Mouse (Mus musculus): Measurements from ENCODE around the gene Elmo1. TPM values are rescaled to one million over a fixed set of nuclear protein-coding genes. Genes with fewer than 3 reads are reported as not detected.

Elmo1 gene
- polyA plus RNA-seq, 1 experiment from 2014 or later: 10.7 TPM

- Histone ChIP-seq H3K27ac (no peak overlapping the region), H3K27me3 (no peaks in the 10 kb centered on the region), H3K9ac (no peak overlapping the region), H3K9me3 (no peaks in the 10 kb centered on the region), H3K36me3 (no peaks in the 10 kb centered on the region), H3K4me2 (replicated peaks) (no peak overlapping the region), H3K4me3 (no peak overlapping the region), H3K4me1 (no peaks in the 10 kb centered on the region)
- 73% methylated on average over 11 of the region's 11 CpGs for WGBS
- no peak for ATAC-seq (ENCODE audit: low FRiP score, low read depth)
Measured at GRCm38 (mm10) chr13:20231837-20232728, 141.7 kb downstream of the Elmo1 start.

- no peak for ATAC-seq (ENCODE audit: low FRiP score, low read depth)
- 89% methylated on average over 7 of the region's 7 CpGs for whole genome bisulfite sequencing
- no peak overlapping the region for H3K4me2 ChIP-seq (replicated peaks)
Measured at GRCm38 (mm10) chr13:20233707-20234106, 143.3 kb downstream of the Elmo1 start.

DNA sequence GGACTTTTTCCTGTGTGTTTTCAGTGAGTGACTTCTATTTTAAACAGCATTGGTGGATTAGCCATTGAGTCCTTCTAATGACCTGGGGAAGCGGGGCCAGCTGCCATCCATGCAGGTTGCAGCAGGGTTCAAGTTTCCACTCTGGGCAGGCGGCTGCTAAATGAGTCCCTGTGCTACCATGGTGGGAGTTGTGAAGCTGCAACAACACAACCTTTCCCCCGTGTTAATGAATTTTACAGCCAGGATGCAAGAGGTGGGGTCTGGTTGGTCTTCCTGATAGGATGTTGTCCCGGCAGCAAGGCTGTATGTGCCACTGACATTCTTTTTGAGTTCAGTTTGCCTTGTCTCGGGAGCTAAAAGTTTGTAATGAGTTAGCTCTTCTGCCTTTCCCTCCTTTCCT lies 147.2 kb downstream of the Elmo1 start:
- H3K4me3 ChIP-seq: no peak overlapping the region
- no peaks in the 10 kb centered on the region for H3K27me3 ChIP-seq
- no peaks in the 10 kb centered on the region for H3K36me3 ChIP-seq
- 0 out of 2 replicates have a peak, but pooled peaks have one; percentile 19 for ATAC-seq (ENCODE audit: low FRiP score, low read depth)
- no peaks in the 10 kb centered on the region for H3K9me3 ChIP-seq
- no peak overlapping the region for H3K9ac ChIP-seq
- no peak overlapping the region for H3K4me2 ChIP-seq (replicated peaks)
- 38% methylated on average over 5 of the region's 5 CpGs for WGBS
- peaks cover 13% of the 10 kb centered on the region for H3K4me1 ChIP-seq
- H3K27ac ChIP-seq: no peak overlapping the region

More at GRCm38 (mm10) chr13:20233707-20234106, 143.3 kb downstream of the Elmo1 start:
- Histone ChIP-seq H3K4me1 (peaks cover 8% of the 10 kb centered on the region; the same call in 1 of the 2 replicates), H3K9ac (no peak overlapping the region), H3K36me3 (no peaks in the 10 kb centered on the region), H3K27me3 (no peaks in the 10 kb centered on the region), H3K4me3 (no peak overlapping the region), H3K9me3 (no peaks in the 10 kb centered on the region), H3K27ac (no peak overlapping the region)

GRCm38 (mm10) chr13:20238146-20238545 lies 147.8 kb downstream of the Elmo1 start:
- Histone ChIP-seq H3K9me3 (no peaks in the 10 kb centered on the region), H3K4me1 (peaks cover 13% of the 10 kb centered on the region), H3K27me3 (no peaks in the 10 kb centered on the region), H3K9ac (no peak overlapping the region), H3K27ac (no peak overlapping the region), H3K36me3 (no peaks in the 10 kb centered on the region), H3K4me3 (no peak overlapping the region), H3K4me2 (replicated peaks) (no peak overlapping the region)
- no peak for ATAC-seq (ENCODE audit: low FRiP score, low read depth)
- WGBS: 60% methylated on average over 3 of the region's 3 CpGs

- H3K4me1 ChIP-seq: peaks cover 13% of the 10 kb centered on the region
- H3K27ac ChIP-seq: no peak overlapping the region
- H3K27me3 ChIP-seq: no peaks in the 10 kb centered on the region
- H3K9ac ChIP-seq: no peak overlapping the region
- H3K9me3 ChIP-seq: no peaks in the 10 kb centered on the region
- H3K36me3 ChIP-seq: no peaks in the 10 kb centered on the region
- no peak overlapping the region for H3K4me3 ChIP-seq
- H3K4me2 ChIP-seq (replicated peaks): no peak overlapping the region
- 76% methylated on average over 3 of the region's 3 CpGs for WGBS
- no peak for ATAC-seq (ENCODE audit: low FRiP score, low read depth)
Measured at GRCm38 (mm10) chr13:20238743-20239142, 148.3 kb downstream of the Elmo1 start.

- Histone ChIP-seq H3K4me2 (replicated peaks) (no peak overlapping the region), H3K9me3 (no peaks in the 10 kb centered on the region), H3K27ac (no peak overlapping the region), H3K4me1 (0 out of 2 replicates have a peak, but pooled peaks cover 5% of the 10 kb centered on the region), H3K9ac (no peak overlapping the region), H3K4me3 (no peak overlapping the region), H3K36me3 (no peaks in the 10 kb centered on the region), H3K27me3 (no peaks in the 10 kb centered on the region)
- no peak for ATAC-seq (ENCODE audit: low FRiP score, low read depth)
Measured at GRCm38 (mm10) chr13:20250069-20250668, 159.8 kb downstream of the Elmo1 start.

- H3K9ac ChIP-seq: no peak overlapping the region
- H3K9me3 ChIP-seq: no peaks in the 10 kb centered on the region
- H3K27ac ChIP-seq: no peak overlapping the region
- H3K4me3 ChIP-seq: no peak overlapping the region
- WGBS: 79% methylated on average over 6 of the region's 6 CpGs
- H3K36me3 ChIP-seq: no peaks in the 10 kb centered on the region
- H3K4me2 ChIP-seq (replicated peaks): no peak overlapping the region
- H3K4me1 ChIP-seq: 0 out of 2 replicates have a peak, but pooled peaks cover 5% of the 10 kb centered on the region
- no peaks in the 10 kb centered on the region for H3K27me3 ChIP-seq
- no peak for ATAC-seq (ENCODE audit: low FRiP score, low read depth)
Measured at GRCm38 (mm10) chr13:20254911-20255310, 164.5 kb downstream of the Elmo1 start.

DNA sequence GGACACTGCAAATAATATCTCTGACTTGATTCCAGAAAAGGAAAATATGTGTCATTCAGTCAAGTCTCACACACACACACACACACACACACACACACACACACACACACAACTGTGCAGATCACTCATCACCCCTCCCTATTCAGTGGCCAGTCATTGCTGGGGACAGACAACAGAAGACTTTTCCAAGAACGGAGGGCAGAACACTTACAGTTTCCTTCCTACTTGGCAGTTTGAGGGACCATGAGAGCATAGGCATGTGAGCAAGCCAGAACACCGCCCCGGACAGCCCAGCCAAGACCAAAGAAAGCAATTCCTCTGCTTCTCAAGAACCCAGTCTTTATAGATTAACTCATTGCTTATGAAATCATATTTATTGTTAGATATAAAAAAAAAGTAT lies 165.0 kb downstream of the Elmo1 start:
- H3K9ac ChIP-seq: no peak overlapping the region
- no peak overlapping the region for H3K4me3 ChIP-seq
- no peak overlapping the region for H3K27ac ChIP-seq
- no peaks in the 10 kb centered on the region for H3K36me3 ChIP-seq
- H3K4me1 ChIP-seq: 0 out of 2 replicates have a peak, but pooled peaks cover 5% of the 10 kb centered on the region
- no peaks in the 10 kb centered on the region for H3K9me3 ChIP-seq
- 87% methylated on average over 3 of the region's 3 CpGs for WGBS
- ATAC-seq (ENCODE audit: low FRiP score, low read depth): no peak
- no peaks in the 10 kb centered on the region for H3K27me3 ChIP-seq
- no peak overlapping the region for H3K4me2 ChIP-seq (replicated peaks)

GRCm38 (mm10) chr13:20256613-20257012 lies 166.2 kb downstream of the Elmo1 start:
- Histone ChIP-seq H3K27ac (no peak overlapping the region), H3K9me3 (no peaks in the 10 kb centered on the region), H3K36me3 (no peaks in the 10 kb centered on the region), H3K4me2 (replicated peaks) (no peak overlapping the region), H3K4me3 (no peak overlapping the region), H3K4me1 (0 out of 2 replicates have a peak, but pooled peaks cover 5% of the 10 kb centered on the region), H3K27me3 (no peaks in the 10 kb centered on the region), H3K9ac (no peak overlapping the region)
- WGBS: 96% methylated on average over 4 of the region's 4 CpGs
- ATAC-seq (ENCODE audit: low FRiP score, low read depth): no peak

- no peak for ATAC-seq (ENCODE audit: low FRiP score, low read depth)
- 76% methylated on average over 8 of the region's 8 CpGs for WGBS
- H3K4me1 ChIP-seq: 0 out of 2 replicates have a peak, but pooled peaks cover 5% of the 10 kb centered on the region
- no peak overlapping the region for H3K4me3 ChIP-seq
- H3K4me2 ChIP-seq (replicated peaks): no peak overlapping the region
- H3K36me3 ChIP-seq: no peaks in the 10 kb centered on the region
- no peak overlapping the region for H3K27ac ChIP-seq
- no peaks in the 10 kb centered on the region for H3K27me3 ChIP-seq
- H3K9me3 ChIP-seq: no peaks in the 10 kb centered on the region
- no peak overlapping the region for H3K9ac ChIP-seq
Measured at GRCm38 (mm10) chr13:20257562-20258525, 167.4 kb downstream of the Elmo1 start.

- no peaks in the 10 kb centered on the region for H3K36me3 ChIP-seq
- no peak overlapping the region for H3K4me3 ChIP-seq
- H3K27ac ChIP-seq: no peak overlapping the region
- no peaks in the 10 kb centered on the region for H3K27me3 ChIP-seq
- no peaks in the 10 kb centered on the region for H3K4me1 ChIP-seq
- ATAC-seq (ENCODE audit: low FRiP score, low read depth): no peak
- H3K9me3 ChIP-seq: no peaks in the 10 kb centered on the region
- H3K9ac ChIP-seq: no peak overlapping the region
- WGBS: 93% methylated on average over 1 of the region's 1 CpGs
- H3K4me2 ChIP-seq (replicated peaks): no peak overlapping the region
Measured at GRCm38 (mm10) chr13:20263173-20263572, 172.8 kb downstream of the Elmo1 start.

All from limb, embryonic 13.5 days (tissue).